8 mouse cellular contexts compared by ENCODE assay signal in genomic region chr7:96643461-96644204, GRCm38 (mm10).
A peak's percentile ranks its signal among the peaks of the same experiment; 100 is the strongest.
DNase-seq lines count a peak whose midpoint lies in the region; ATAC-seq and TF ChIP-seq lines count a peak whose summit lies in the region.

No protein-coding gene starts in this region.

- H3K36me3 ChIP-seq in heart, embryonic 14.5 days (ENCODE audit: control insufficient read depth, insufficient read depth, low read length): no peaks in the 10 kb centered on the region
- no peaks in the 10 kb centered on the region for H3K36me3 ChIP-seq in embryonic facial prominence, embryonic 11.5 days (replicated peaks; ENCODE audit: control insufficient read depth, insufficient read depth, low read depth, low read length)
- H3K36me3 ChIP-seq in hindbrain, postnatal 0 days (ENCODE audit: insufficient read depth, low read length): no peaks in the 10 kb centered on the region
- no peaks in the 10 kb centered on the region for H3K36me3 ChIP-seq in midbrain, embryonic 12.5 days

- peak overlapping the region; percentile 23 to 27 for H3K4me3 ChIP-seq in heart, embryonic 14.5 days (ENCODE audit: control insufficient read depth in 1 of 2, insufficient read depth in 1 of 2, low read depth in 1 of 2, low read length in 2 of 2)
- H3K4me3 ChIP-seq in embryonic facial prominence, embryonic 11.5 days (ENCODE audit: low read depth, low read length): peak overlapping the region; percentile 36
- peak overlapping the region; percentile 36 for H3K4me3 ChIP-seq in hindbrain, postnatal 0 days (ENCODE audit: low read length)
- H3K4me3 ChIP-seq in midbrain, embryonic 12.5 days: peak overlapping the region; percentile 37

- no peak overlapping the region for H3K9ac ChIP-seq in heart, embryonic 14.5 days (ENCODE audit: low read length)
- H3K9ac ChIP-seq in embryonic facial prominence, embryonic 11.5 days (replicated peaks; ENCODE audit: low read length): peak overlapping the region; percentile 5
- no peak overlapping the region for H3K9ac ChIP-seq in hindbrain, postnatal 0 days (replicated peaks; ENCODE audit: low read length)
- 0 out of 2 replicates have a peak overlapping the region, but pooled peaks have one; percentile 16 for H3K9ac ChIP-seq in midbrain, embryonic 12.5 days (replicated peaks)

- no peak overlapping the region for H3K27ac ChIP-seq in heart, embryonic 14.5 days (replicated peaks in 1 of 2; ENCODE audit: control insufficient read depth in 1 of 2, insufficient read depth in 1 of 2, low read depth in 2 of 2, low read length in 2 of 2)
- no peak overlapping the region for H3K27ac ChIP-seq in embryonic facial prominence, embryonic 11.5 days (replicated peaks; ENCODE audit: low read depth, low read length)
- no peak overlapping the region for H3K27ac ChIP-seq in hindbrain, postnatal 0 days
- peak overlapping the region; percentile 36 for H3K27ac ChIP-seq in midbrain, embryonic 12.5 days (replicated peaks)

- no peak for ATAC-seq in heart, embryonic 14.5 days (ENCODE audit: insufficient number of reproducible peaks, insufficient read depth, low FRiP score, low read depth)
- peak; percentile 91 for ATAC-seq in embryonic facial prominence, embryonic 11.5 days (replicated peaks; ENCODE audit: insufficient number of reproducible peaks, low FRiP score, low TSS enrichment, low read depth)
- peak; percentile 94 for ATAC-seq in hindbrain, postnatal 0 days
- peak; percentile 92 for ATAC-seq in midbrain, embryonic 12.5 days (ENCODE audit: low FRiP score, low read depth)
- no peak for ATAC-seq in erythroblast, adult 5-6 weeks (replicated peaks; ENCODE audit: low FRiP score, poor library complexity, severe bottlenecking)

- peaks cover 2 to 10% of the 10 kb centered on the region in 2 experiments; a peak in 2 of 4 replicates for H3K4me1 ChIP-seq in heart, embryonic 14.5 days (ENCODE audit: control insufficient read depth in 2 of 2, insufficient read depth in 2 of 2, low read length in 2 of 2)
- peaks cover 3% of the 10 kb centered on the region for H3K4me1 ChIP-seq in embryonic facial prominence, embryonic 11.5 days (ENCODE audit: control insufficient read depth, insufficient read depth, low read length)
- H3K4me1 ChIP-seq in hindbrain, postnatal 0 days (ENCODE audit: insufficient read depth, low read length): peaks cover 5% of the 10 kb centered on the region; the same call in 1 of the 2 replicates
- peaks cover 43% of the 10 kb centered on the region for H3K4me1 ChIP-seq in midbrain, embryonic 12.5 days

- WGBS in heart, embryonic 14.5 days: 7% methylated on average over 27 of the region's 27 CpGs
- WGBS in embryonic facial prominence, embryonic 11.5 days: under 1% methylated on average over 26 of the region's 27 CpGs
- WGBS in hindbrain, postnatal 0 days: 2% methylated on average over 26 of the region's 27 CpGs
- under 1% methylated on average over 27 of the region's 27 CpGs for WGBS in midbrain, embryonic 12.5 days

- TF ChIP-seq CTCF in hindbrain, postnatal 0 days (IDR thresholded peaks at IDR 0.05; ENCODE audit: low read depth): no peak

- peak overlapping the region; percentile 60 for H3K4me2 ChIP-seq in heart, embryonic 14.5 days (ENCODE audit: low read length)
- peak overlapping the region; percentile 66 for H3K4me2 ChIP-seq in embryonic facial prominence, embryonic 11.5 days (ENCODE audit: low read depth, low read length)
- peak overlapping the region; percentile 61 for H3K4me2 ChIP-seq in hindbrain, postnatal 0 days (ENCODE audit: low read depth, low read length)
- H3K4me2 ChIP-seq in midbrain, embryonic 12.5 days (replicated peaks): peak overlapping the region; percentile 53

- H3K27me3 ChIP-seq in heart, embryonic 14.5 days (ENCODE audit: control insufficient read depth, insufficient read depth, low read length): peaks cover 83% of the 10 kb centered on the region
- no peaks in the 10 kb centered on the region for H3K27me3 ChIP-seq in embryonic facial prominence, embryonic 11.5 days (ENCODE audit: control insufficient read depth, insufficient read depth, low read length)
- no peaks in the 10 kb centered on the region for H3K27me3 ChIP-seq in hindbrain, postnatal 0 days (ENCODE audit: insufficient read depth, low read length)
- H3K27me3 ChIP-seq in midbrain, embryonic 12.5 days: peaks cover 73% of the 10 kb centered on the region

- H3K9me3 ChIP-seq in heart, embryonic 14.5 days (ENCODE audit: control insufficient read depth, low read length): no peaks in the 10 kb centered on the region
- no peaks in the 10 kb centered on the region for H3K9me3 ChIP-seq in embryonic facial prominence, embryonic 11.5 days (replicated peaks; ENCODE audit: control insufficient read depth, low read length)
- H3K9me3 ChIP-seq in hindbrain, postnatal 0 days (ENCODE audit: low read length): no peaks in the 10 kb centered on the region
- H3K9me3 ChIP-seq in midbrain, embryonic 12.5 days: no peaks in the 10 kb centered on the region

- no peak for DNase-seq in heart, adult 8-10 months (ENCODE audit: low spot score)
- DNase-seq in Muller cell, postnatal 12 days (ENCODE audit: inconsistent ontology term): peak; percentile 92
- DNase-seq in embryonic facial prominence, embryonic 11.5 days (ENCODE audit: low spot score): peak; percentile 94
- DNase-seq in hindbrain, postnatal 0 days (ENCODE audit: low spot score): peak; percentile 91
- no peak for DNase-seq in thymus, postnatal 25 days

Comparison
In these comparisons a context has a peak if more than half of its experiments do, and no peak if none do; other contexts are left out.
1. ATAC-seq: peak in embryonic facial prominence, embryonic 11.5 days (single experiment), hindbrain, postnatal 0 days (single experiment) and midbrain, embryonic 12.5 days (single experiment); none in heart, embryonic 14.5 days (single experiment) and erythroblast, adult 5-6 weeks (single experiment).
2. H3K9ac ChIP-seq: peak in embryonic facial prominence, embryonic 11.5 days (single experiment) and midbrain, embryonic 12.5 days (single experiment); none in heart, embryonic 14.5 days (single experiment) and hindbrain, postnatal 0 days (single experiment).
3. DNase-seq: peak in Muller cell, postnatal 12 days (single experiment), embryonic facial prominence, embryonic 11.5 days (single experiment) and hindbrain, postnatal 0 days (single experiment); none in heart, adult 8-10 months (single experiment) and thymus, postnatal 25 days (single experiment).
4. Peak in every context shown above with its lines, with median percentiles within 50 percentile points of each other: H3K4me2 ChIP-seq and H3K4me3 ChIP-seq.